Mouse (Mus musculus): ENCODE measurements around the gene Ccz1.

The Ccz1 gene

GRCm38 (mm10) chr5:143941588-143941987 lies 73.1 kb downstream of the Ccz1 start:
- no peak for DNase-seq (ENCODE audit: low read depth, low spot score)

All from c-Kit-negative CD71-positive TER-119-positive erythroid progenitor cells, embryonic 14.5 days (primary cell).